Mouse (Mus musculus): ENCODE results near the gene Dcaf6. TPM values are rescaled to one million over a fixed set of nuclear protein-coding genes. Genes with fewer than 3 reads are reported as not detected.
"Not testable (repeated sequence)": the region's sequence is repeated elsewhere in the genome, so short reads cannot be mapped to it uniquely, and the experiment has no call there.

The Dcaf6 gene
- total RNA-seq, 2 experiments from 2014 or later: 95.2 to 98.5 TPM

GRCm38 (mm10) chr1:165330859-165331258 is 129.4 kb downstream of the Dcaf6 start:
- intact Hi-C loops (cut with DNase I): no loop called here
- no peak for DNase-seq (ENCODE audit: low spot score in 2 of 2)

- DNase-seq (ENCODE audit: low spot score in 2 of 2); intact Hi-C loops (cut with DNase I): not testable (repeated sequence)
Measured at GRCm38 (mm10) chr1:165328384-165329289, 131.6 kb downstream of the Dcaf6 start.

- intact Hi-C loops (cut with DNase I): no loop called here
- no peak for DNase-seq (ENCODE audit: low spot score in 2 of 2)
Measured at GRCm38 (mm10) chr1:165327831-165328230, 132.4 kb downstream of the Dcaf6 start.

- DNase-seq (ENCODE audit: low spot score in 2 of 2): no peak
- intact Hi-C loops (cut with DNase I): no loop called here
Measured at GRCm38 (mm10) chr1:165327370-165327769, 132.9 kb downstream of the Dcaf6 start.

GRCm38 (mm10) chr1:165322934-165323333 is 137.3 kb downstream of the Dcaf6 start:
- intact Hi-C loops (cut with DNase I): loop anchor here (5.0 kb wide), 1 partner anchor 86 kb away; the partner anchor contains the start of gene Tiprl
- no peak for DNase-seq (ENCODE audit: low spot score in 2 of 2)

GRCm38 (mm10) chr1:165321891-165322290 is 138.4 kb downstream of the Dcaf6 start:
- intact Hi-C loops (cut with DNase I): loop anchor here (5.0 kb wide), 1 partner anchor 85 kb away; the partner anchor contains the start of gene Tiprl
- no peak for DNase-seq (ENCODE audit: low spot score in 2 of 2)

- DNase-seq (ENCODE audit: low spot score in 2 of 2): peak; percentile 20 to 29
Measured at GRCm38 (mm10) chr1:165321393-165321861, 138.8 kb downstream of the Dcaf6 start.

GRCm38 (mm10) chr1:165320141-165320934 is 139.9 kb downstream of the Dcaf6 start:
- intact Hi-C loops (cut with DNase I): loop anchor here (5.0 kb wide), 1 partner anchor 83 kb away; the partner anchor contains the start of gene Tiprl
- DNase-seq (ENCODE audit: low spot score in 2 of 2): peak; percentile 58 to 79

More at GRCm38 (mm10) chr1:165321393-165321861, 138.8 kb downstream of the Dcaf6 start:
- intact Hi-C loops (cut with DNase I): loop anchor here (5.0 kb wide), 1 partner anchor 84 kb away; the partner anchor contains the start of gene Tiprl

- DNase-seq (ENCODE audit: low spot score in 2 of 2): no peak
- intact Hi-C loops (cut with DNase I): no loop called here
Measured at GRCm38 (mm10) chr1:165316361-165316760, 143.9 kb downstream of the Dcaf6 start.

GRCm38 (mm10) chr1:165308180-165308579 is 152.1 kb downstream of the Dcaf6 start:
- no peak for DNase-seq (ENCODE audit: low spot score in 2 of 2)
- intact Hi-C loops (cut with DNase I): no loop called here

- intact Hi-C loops (cut with DNase I): no loop called here
- DNase-seq (ENCODE audit: low spot score in 2 of 2): peak in 1 of 2 experiments; percentile 38
Measured at GRCm38 (mm10) chr1:165304341-165304740, 155.9 kb downstream of the Dcaf6 start.

- no peak for DNase-seq (ENCODE audit: low spot score in 2 of 2)
- intact Hi-C loops (cut with DNase I): no loop called here
Measured at GRCm38 (mm10) chr1:165303209-165303608, 157.1 kb downstream of the Dcaf6 start.

GRCm38 (mm10) chr1:165302455-165303208 is 157.6 kb downstream of the Dcaf6 start:
- peak; percentile 32 to 45 for DNase-seq (ENCODE audit: low spot score in 2 of 2)

GRCm38 (mm10) chr1:165301567-165301966 is 158.7 kb downstream of the Dcaf6 start:
- no peak for DNase-seq (ENCODE audit: low spot score in 2 of 2)
- intact Hi-C loops (cut with DNase I): no loop called here

More at GRCm38 (mm10) chr1:165302455-165303208, 157.6 kb downstream of the Dcaf6 start:
- intact Hi-C loops (cut with DNase I): no loop called here

GRCm38 (mm10) chr1:165301108-165301507 is 159.2 kb downstream of the Dcaf6 start:
- intact Hi-C loops (cut with DNase I): no loop called here
- no peak for DNase-seq (ENCODE audit: low spot score in 2 of 2)

- intact Hi-C loops (cut with DNase I): no loop called here
- no peak for DNase-seq (ENCODE audit: low spot score in 2 of 2)
Measured at GRCm38 (mm10) chr1:165295489-165295888, 164.8 kb downstream of the Dcaf6 start, which contains the start of gene Gpr161. TSS of gene Gpr161 (plus strand) at chr1:165295789.

GRCm38 (mm10) chr1:165291606-165292005 is 168.7 kb downstream of the Dcaf6 start:
- intact Hi-C loops (cut with DNase I): no loop called here
- DNase-seq (ENCODE audit: low spot score in 2 of 2): no peak

GRCm38 (mm10) chr1:165289831-165290230 is 170.4 kb downstream of the Dcaf6 start:
- intact Hi-C loops (cut with DNase I): no loop called here
- no peak for DNase-seq (ENCODE audit: low spot score in 2 of 2)

GRCm38 (mm10) chr1:165288165-165288564 is 172.1 kb downstream of the Dcaf6 start:
- no peak for DNase-seq (ENCODE audit: low spot score in 2 of 2)
- intact Hi-C loops (cut with DNase I): no loop called here

Data from left cerebral cortex, postnatal 14 days (tissue).